Mouse (Mus musculus): ENCODE data around the gene Retnlb. TPM values are rescaled to one million over a fixed set of nuclear protein-coding genes. Genes with fewer than 3 reads are reported as not detected.
"Not testable (repeated sequence)": the region's sequence is repeated elsewhere in the genome, so short reads cannot be mapped to it uniquely, and the experiment has no call there.

The Retnlb gene
- polyA plus RNA-seq, 1 experiment from 2014 or later, result not detected

GRCm38 (mm10) chr16:48829060-48829459 is 12.4 kb downstream of the Retnlb start:
- H3K4me3 ChIP-seq (ENCODE audit: inconsistent target), result no peak overlapping the region
- 31% methylated on average over 4 of the region's 4 CpGs for WGBS (ENCODE audit: missing documents)
- no peak overlapping the region for H3K27ac ChIP-seq
- H3K79me2 ChIP-seq (ENCODE audit: inconsistent target), result no peaks in the 10 kb centered on the region
- H3K36me3 ChIP-seq (ENCODE audit: inconsistent target), result no peaks in the 10 kb centered on the region

DNA sequence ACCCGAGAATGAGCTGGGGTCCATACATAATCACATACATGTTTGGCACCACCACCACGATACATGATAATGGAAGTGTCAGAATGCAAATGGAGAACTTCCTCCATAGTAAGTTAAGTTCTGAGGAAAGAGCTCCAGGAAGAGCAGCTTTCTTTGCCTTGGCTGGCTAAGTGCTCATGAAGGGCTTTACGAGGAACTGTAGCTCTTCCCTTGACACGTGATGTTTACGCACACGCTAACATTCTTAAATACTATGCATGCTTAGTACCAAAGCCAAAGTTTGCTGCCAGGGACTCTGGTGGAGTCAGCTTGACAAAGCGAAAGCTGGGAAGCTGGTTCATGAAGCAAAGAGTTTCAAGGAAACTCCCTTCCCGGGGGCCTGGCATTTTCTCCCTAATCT is 15.4 kb downstream of the Retnlb start:
- WGBS (ENCODE audit: missing documents), result 84% methylated on average over 6 of the region's 8 CpGs
- Histone ChIP-seq H3K36me3 (ENCODE audit: inconsistent target) (no peaks in the 10 kb centered on the region), H3K79me2 (ENCODE audit: inconsistent target) (no peaks in the 10 kb centered on the region), H3K4me3 (ENCODE audit: inconsistent target) (no peak overlapping the region), H3K27ac (peak overlapping the region; percentile 74)

DNA sequence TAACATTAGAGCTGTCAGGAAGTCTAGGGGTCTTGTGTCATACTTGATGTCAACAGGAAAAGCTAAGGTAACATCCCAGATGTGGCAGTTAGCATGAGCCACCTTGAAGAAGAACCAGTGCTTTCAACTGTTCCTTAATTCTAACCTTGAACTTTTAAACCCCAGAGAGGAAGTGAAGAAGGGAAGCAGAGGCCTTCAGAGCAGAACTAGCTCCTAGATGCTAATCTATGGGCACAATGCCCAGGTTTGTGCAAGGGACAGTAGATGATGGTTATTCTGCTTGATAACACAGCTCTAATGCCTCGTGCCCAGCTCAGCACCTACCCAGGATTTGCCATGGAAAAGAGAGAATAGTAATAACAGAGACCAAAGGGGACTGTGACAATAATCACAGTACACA is 17.0 kb downstream of the Retnlb start:
- H3K79me2 ChIP-seq (ENCODE audit: inconsistent target); H3K4me3 ChIP-seq (ENCODE audit: inconsistent target); H3K36me3 ChIP-seq (ENCODE audit: inconsistent target); H3K27ac ChIP-seq: not testable (repeated sequence)
- 0% methylated on average over 1 of the region's 1 CpGs for WGBS (ENCODE audit: missing documents)

DNA sequence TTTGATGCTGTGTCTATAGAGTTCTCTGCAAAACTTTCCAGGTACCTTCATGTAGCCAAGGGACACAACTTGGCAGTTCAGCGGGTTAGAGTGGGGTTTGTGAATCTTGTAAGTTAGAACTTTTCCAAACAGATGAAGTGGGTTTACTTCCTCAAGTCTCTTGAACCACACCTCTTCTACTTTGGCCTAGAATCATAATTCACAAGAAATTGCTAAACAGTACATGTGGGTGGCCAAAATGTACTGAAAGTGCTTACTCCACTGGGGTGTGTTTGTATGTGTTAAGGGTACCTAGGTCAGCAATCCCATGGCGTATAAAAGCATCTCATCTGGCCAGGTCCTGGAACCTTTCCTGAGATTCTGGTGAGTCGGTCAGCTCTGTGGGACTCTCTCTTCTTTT is 25.6 kb downstream of the Retnlb start, which contains the start of gene Retnla:
TSS of gene Retnla (plus strand) at position 286 of the 400 bp plus-strand sequence.
- H3K27ac ChIP-seq, result no peak within 1 kb of the TSS
- no peaks in the 10 kb centered on the region for H3K79me2 ChIP-seq (ENCODE audit: inconsistent target)
- 92% methylated on average over 3 of the region's 3 CpGs for WGBS (ENCODE audit: missing documents)

DNA sequence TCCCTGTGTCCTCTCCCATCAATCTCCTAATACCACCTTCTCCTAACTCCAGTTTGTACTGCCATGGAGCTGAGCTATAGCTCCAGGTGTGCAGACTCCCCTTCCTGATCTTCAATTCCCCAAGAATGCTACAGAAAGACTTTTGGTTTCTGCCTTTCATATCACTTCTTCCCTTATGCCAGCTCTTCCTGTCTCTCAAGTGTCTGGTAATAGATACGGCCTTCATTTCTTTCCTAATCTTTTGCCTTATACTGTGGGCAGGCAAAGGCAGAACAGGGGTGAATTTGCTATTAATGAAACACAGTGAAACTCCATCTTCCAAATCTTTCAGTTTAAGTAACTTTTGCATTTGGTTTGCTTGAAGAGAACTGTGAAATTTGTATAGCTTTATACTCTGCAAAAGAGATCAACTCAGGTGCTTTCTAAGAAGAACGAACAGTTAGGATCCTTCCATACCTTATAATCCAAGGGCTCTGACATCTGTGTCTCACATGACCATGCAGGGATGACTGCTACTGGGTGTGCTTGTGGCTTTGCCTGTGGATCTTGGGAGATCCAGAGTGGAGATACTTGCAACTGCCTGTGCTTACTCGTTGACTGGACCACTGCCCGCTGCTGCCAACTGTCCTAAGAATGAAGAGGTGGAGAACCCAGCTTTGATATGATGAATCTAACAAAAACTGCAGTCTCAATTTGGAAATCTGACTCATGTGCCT is 27.2 kb downstream of the Retnlb start:
- Histone ChIP-seq H3K4me3 (ENCODE audit: inconsistent target) (no peak overlapping the region), H3K27ac (no peak overlapping the region), H3K79me2 (ENCODE audit: inconsistent target) (no peaks in the 10 kb centered on the region), H3K36me3 (ENCODE audit: inconsistent target) (no peaks in the 10 kb centered on the region)
- 89% methylated on average over 4 of the region's 4 CpGs for WGBS (ENCODE audit: missing documents)

More for the DNA sequence above, 25.6 kb downstream of the Retnlb start, which contains the start of gene Retnla:
- Histone ChIP-seq H3K4me3 (ENCODE audit: inconsistent target) (no peak within 1 kb of the TSS), H3K36me3 (ENCODE audit: inconsistent target) (no peaks in the 10 kb centered on the region)

DNA sequence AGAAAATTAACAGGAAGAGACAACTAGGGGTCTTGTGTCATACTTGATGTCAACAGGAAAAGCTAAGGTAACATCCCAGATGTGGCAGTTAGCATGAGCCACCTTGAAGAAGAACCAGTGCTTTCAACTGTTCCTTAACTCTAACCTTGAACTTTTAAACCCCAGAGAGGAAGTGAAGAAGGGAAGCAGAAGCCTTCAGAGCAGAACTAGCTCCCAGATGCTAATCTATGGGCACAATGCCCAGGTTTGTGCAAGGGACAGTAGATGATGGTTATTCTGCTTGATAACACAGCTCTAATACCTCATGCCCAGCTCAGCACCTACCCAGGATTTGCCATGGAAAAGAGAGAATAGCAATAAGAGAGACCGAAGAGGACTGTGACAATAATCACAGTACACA is 48.3 kb downstream of the Retnlb start:
- H3K79me2 ChIP-seq (ENCODE audit: inconsistent target), result not testable (repeated sequence)
- WGBS (ENCODE audit: missing documents), result 60% methylated on average over 1 of the region's 1 CpGs

GRCm38 (mm10) chr16:48867690-48868089 is 51.0 kb downstream of the Retnlb start:
- no peak overlapping the region for H3K4me3 ChIP-seq (ENCODE audit: inconsistent target)
- H3K79me2 ChIP-seq (ENCODE audit: inconsistent target), result no peaks in the 10 kb centered on the region
- WGBS (ENCODE audit: missing documents), result 100% methylated on average over 2 of the region's 2 CpGs
- no peaks in the 10 kb centered on the region for H3K36me3 ChIP-seq (ENCODE audit: inconsistent target)
- H3K27ac ChIP-seq, result no peak overlapping the region

More for the DNA sequence above, 48.3 kb downstream of the Retnlb start:
- not testable (repeated sequence) for H3K36me3 ChIP-seq (ENCODE audit: inconsistent target); H3K27ac ChIP-seq; H3K4me3 ChIP-seq (ENCODE audit: inconsistent target)

Other genes with a start within 250 kb of the Retnlb start
- gene Trat1, start 44.8 kb upstream of the Retnlb start, polyA plus RNA-seq (2018), result not detected in 3 replicates
- not detected in 3 replicates for gene Retnla, start 25.7 kb downstream of the Retnlb start, polyA plus RNA-seq (2018)
- 0.66 TPM in 1 of 3 replicates, not detected in the others for gene Retnlg, start 55.8 kb downstream of the Retnlb start, polyA plus RNA-seq (2018)
- gene Dzip3, start 177.3 kb downstream of the Retnlb start, polyA plus RNA-seq (2018), result 5.3 to 10.1 TPM (median 9.2 TPM) in 3 replicates
- 1.9 to 7.2 TPM (median 6.2 TPM) in 3 replicates for gene Cip2a, start 177.3 kb downstream of the Retnlb start, polyA plus RNA-seq (2018)
- 0.01 TPM in 1 of 3 replicates, not detected in the others for gene Myh15, start 240.6 kb downstream of the Retnlb start, polyA plus RNA-seq (2018)